Mouse (Mus musculus): ENCODE measurements around the gene AL607142.1.

Gene AL607142.1

DNA sequence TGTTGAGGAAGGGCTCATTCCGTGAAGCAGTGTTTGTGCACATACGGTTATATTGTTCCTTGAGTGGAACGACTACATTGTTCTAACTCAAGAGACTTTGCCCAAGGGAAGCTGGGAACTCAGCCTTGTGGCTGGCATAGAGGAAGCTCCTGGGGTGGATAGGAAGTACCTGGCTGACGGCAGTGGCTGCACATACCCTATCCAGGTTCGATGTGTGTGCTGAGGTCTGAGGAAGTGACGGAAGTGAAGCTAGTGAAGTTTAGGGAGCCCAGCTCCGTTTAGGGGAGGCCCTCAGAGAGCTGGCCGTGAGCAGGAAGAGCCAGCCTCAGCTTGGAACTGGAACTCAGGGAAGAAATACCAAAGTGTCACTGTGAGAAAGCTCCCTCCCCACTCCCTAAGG is 43.0 kb downstream of the AL607142.1 start:
- DNase-seq = no peak

DNA sequence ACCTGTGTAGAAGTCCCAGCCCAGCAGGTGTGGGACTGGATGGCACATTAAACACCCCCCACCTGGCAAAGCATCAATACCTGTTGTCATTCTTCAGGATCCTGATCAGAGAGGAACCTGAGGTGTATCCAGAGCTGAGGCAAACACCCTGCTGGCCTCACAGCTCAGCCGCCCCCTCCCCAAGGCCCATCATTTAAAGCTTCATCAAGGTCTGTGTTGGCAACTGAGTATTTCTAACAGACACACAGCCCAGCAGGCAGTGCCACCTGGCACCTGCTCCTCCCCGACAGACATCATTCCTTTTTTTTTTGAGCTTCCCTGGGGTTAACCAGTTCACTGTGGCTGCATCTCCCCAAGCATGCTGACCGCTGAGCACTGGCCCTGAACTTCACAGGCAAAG is 50.7 kb downstream of the AL607142.1 start:
- no peak for DNase-seq

DNA sequence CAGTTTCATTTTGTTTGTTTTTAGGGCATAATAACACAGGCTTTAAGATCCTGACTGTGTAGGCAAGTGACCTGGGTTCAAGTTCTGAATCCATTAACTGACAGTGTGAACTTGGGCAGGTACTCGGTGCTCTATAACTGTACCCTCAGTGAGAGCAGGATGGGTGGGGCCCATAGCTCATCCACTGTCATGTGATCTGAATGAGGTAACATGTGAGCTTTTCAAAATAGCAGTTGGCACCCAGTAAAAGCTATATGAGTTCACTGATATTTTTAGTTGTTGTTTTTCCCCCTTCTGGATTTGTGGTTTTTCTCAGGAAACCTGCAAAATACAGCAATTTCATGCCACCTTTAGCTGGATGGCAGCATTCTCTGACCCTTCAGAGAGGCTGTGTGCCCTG is 51.5 kb downstream of the AL607142.1 start:
- no peak for DNase-seq

DNA sequence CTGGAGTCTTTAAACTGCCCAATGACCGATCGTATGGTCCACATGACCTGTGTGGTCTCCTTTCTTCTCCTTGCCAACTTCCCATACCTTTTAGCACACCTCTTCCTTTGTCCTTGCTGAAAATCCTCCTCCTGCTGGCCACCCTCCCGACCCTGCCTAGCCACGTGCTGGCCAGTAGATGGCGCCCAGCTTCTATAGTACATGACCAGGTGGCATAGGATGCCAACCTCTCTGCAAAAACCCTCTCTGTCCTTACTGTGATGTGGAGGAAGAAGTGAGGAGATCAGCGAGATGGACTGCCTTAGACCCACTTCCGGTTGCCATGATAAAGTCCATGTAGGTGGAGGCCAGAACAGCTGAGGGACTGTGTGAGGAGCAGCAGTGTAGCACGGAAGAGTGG is 55.5 kb downstream of the AL607142.1 start:
- DNase-seq = peak; percentile 59

DNA sequence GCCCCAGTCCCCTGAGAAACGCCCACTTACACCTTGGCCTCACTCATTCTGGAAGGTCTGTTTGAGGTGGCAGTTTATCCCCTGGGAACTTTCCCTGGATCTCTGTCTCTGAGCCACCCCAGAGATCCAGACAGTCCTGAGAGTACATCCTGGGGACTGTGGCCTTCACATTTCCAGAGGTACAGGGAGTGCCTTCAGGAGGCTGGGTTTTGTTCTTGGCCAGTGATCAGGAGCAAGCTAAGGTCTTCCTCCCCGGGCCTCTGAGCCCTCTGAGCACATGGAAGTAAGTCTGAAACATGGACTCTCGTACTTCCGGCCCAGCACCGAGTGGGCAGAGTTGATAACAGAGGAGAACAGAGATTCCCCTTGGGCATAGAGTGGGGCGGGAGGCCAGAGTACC is 59.9 kb downstream of the AL607142.1 start:
- no peak for DNase-seq

DNA sequence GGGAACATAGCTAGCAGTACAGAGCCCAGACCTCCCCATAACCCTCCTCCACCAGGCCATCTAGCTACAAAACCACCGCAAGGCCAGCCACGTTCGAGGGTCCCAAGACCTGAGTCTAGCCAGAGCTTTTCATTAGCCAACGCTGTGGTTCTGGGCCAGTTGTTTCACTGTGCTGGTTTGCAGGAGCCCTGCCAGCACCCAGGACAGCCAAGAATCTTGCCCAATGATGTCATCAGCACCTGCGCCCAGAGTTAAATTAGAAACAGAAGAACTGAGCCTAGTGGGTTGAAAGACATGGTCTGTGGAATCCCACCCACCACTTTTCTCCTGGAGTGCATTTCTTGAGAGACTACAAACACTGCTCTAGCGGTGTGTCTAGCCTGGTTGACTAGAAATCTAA is 61.3 kb downstream of the AL607142.1 start:
- DNase-seq = no peak

DNA sequence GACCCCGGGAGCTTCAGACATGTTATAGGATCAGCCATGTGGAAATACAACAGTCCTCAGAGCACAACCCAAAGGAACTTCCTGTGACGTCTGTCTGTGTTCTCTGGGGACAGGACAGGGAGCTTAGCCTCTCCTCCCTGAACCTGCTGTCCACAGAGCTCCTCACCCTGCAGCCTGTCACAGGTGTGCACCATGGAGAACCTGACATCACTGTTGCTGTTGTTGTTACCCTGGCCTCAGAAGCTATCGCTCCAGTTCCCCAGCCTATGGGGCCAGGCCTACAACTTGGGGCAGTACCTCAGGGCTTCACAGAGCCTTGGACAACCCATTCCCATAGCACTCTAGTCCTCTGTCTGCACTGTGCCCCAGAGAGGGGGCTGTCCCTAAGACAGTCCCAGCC is 62.5 kb downstream of the AL607142.1 start:
- DNase-seq = no peak

DNA sequence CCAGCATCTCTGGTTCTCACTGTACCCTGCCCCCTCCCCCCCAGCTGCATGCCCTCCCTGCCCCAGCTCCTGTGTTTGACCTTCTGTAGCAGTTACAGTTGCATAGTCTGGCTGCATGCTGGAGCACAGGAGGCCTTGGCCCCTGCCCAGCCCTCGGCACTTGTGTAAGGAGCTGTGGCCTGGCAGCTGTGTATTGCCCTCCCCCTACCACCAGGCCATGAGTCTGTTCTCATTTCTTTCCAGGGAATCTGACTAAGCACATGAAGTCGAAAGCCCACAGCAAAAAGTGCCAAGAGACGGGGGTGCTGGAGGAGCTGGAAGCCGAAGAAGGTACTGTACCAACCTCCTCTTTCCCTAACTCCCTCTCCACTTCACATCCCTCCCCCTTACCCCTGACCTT is 63.2 kb downstream of the AL607142.1 start:
- DNase-seq = no peak

DNA sequence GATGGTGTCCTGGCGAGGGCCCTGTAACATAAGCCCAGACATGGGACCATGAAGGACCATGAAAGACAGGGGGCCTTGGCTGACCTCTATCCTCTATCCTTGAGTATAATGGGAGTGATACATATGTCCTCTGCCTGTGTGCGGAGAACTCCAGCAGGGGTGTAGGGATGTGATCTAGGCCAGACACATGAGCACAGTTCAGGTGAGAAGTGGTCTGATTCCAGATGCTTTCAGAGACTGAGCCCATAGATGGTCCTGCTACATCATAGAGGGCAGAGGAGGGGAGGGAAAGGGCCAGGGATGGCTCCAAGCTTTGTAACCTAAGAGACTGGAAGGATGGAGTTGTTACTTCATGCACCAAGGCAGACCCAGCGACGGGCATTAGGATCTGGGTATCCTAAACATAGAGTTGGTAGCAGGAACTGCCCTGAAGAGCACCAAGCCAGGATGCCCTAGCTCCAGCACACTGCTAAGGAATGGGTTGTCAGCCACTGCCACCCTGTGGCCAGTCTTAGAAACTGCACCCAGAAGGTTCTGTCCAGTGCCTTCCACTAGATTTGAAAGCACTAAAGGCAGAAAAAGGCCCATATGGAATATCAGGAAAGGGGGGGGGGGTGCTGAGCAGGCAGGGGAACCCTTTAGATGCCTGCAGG is 64.6 kb downstream of the AL607142.1 start:
- DNase-seq = peak; percentile 62 to 64

DNA sequence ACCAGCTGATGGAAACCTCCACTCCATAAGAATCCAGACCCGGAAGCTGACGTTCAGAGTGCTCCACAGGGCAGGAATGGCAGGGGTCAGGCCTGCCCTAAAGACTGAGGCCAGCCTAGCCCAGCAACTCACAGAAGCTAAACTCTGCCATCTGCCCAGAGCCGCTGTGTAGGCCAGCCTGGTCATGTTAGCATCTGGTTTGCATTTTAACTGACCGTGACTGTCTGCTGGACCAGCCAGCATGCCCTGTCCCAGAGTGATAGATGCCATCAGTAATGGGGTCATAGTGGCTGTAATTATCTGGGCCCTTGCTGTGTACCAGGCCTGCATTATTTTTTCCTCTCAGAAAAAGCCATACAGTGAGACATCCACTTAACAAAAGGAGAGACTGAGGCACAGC is 66.1 kb downstream of the AL607142.1 start:
- DNase-seq = no peak

DNA sequence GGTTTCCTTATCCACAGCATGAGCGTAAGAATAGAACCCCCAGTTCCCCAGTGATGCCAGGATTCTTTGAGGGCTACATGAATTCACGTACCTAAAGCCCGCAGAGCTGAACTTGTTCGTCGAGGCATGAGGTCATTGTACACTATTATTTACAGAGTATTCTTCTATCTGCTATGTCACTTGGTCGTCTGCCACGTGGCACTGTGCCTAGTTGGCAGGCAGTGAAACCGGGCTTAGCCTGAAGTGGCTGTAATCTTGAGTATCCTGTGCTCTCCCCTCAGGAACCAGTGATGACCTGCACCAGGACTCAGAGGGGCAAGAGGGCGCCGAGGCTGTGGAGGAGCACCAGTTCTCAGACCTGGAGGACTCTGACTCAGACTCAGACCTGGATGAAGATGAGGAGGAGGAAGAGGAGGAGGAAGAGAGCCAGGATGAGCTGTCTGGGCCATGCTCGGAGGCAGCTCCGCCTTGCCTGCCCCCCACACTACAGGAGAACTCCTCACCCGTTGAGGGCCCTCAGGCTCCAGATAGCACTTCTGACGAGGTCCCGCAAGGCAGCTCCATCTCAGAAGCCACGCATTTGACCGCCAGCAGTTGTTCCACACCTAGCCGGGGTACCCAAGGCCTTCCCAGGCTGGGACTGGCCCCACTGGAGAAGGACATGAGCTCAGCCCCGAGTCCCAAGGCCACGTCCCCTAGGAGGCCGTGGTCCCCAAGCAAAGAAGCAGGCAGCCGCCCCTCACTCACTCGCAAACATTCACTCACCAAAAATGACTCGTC is 66.8 kb downstream of the AL607142.1 start:
- no peak for DNase-seq

DNA sequence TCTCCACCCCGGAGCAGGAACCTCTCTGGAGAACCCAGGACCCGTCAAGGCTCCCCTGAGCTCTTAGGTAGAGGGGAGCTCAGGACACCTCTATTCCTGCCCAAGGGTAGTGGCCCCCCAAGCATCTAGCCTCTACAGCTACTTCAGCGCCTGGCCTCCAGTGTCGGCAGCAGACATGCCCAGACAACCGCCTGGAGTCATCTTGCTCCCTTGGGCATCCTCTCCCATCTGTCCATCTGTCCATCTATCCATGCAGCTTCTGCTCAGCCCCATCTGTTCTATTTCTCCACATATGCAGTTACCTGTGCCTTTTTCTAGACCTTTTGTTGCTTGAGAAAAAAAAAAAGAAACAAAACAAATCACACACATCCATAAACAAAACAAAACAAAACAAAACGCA is 69.4 kb downstream of the AL607142.1 start:
- DNase-seq = no peak

DNA sequence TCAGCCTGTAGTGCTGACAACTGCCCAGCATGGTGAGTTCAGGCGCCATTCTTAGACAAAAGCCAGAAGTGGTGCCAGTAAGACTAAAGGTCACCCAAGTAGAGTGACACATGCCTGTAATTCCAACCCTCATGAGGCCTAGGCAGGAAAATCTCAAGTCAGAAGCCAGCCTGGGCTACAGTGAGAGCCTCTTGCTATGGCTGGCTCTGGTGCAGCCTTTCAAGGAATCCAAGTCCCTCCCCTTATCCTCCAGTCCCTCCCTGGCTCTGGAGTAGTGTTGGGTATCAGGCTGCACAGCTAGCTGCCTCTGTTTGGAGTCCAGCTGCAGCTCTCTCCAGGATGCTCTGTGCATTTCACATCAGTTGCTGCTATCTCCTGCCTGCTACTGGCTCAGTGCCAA is 77.0 kb downstream of the AL607142.1 start:
- no peak for DNase-seq

DNA sequence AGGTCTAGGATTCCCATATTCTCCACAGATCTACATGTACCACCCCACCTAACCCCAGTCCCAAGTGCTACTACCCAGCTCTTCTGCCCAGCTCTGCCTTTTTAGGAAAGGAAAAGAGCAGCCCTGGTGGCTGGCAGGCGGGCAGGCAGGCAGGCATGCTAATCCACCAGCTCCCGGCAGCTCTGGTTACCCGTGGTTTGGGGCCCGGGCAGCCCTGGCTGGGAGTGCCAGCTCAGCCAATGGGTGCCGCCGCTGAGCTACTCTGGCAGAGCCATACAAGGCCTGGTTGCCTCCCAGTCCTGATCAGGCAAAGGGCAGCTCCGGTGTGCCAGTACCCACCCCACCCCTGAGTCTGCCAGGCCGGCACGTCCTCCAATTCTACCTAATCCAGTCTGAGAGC is 78.1 kb downstream of the AL607142.1 start:
- DNase-seq = no peak

Measured in B cell, adult 2 months (primary cell).